Mouse (Mus musculus) limb, embryonic 14.5 days (tissue): ENCODE results near the gene Tpk1. TPM values are rescaled to one million over a fixed set of nuclear protein-coding genes. Genes with fewer than 3 reads are reported as not detected.

Source experiments
- ATAC-seq: fragments of 200-750 bp; cut with Nextera tagmentation; 2 replicates; pipeline ENCODE4 v1.8.0; 2017; ENCODE audit warnings: low read depth, moderate number of reproducible peaks, moderate TSS enrichment; ENCODE audit not compliant: low FRiP score
- DNase-seq: peaks from one replicate; pipeline ENCODE4 v3.0.0-alpha.2; 2015; ENCODE audit warnings: low spot score
- H3K27ac ChIP-seq: fragments of 300-500 bp; sonication (generic); replicated peaks from 2 replicates; pipeline ENCODE4 v1.5.1; 2014; ENCODE audit warnings: low read depth, mild to moderate bottlenecking, low read length, moderate library complexity, mixed read lengths
- H3K27me3 ChIP-seq: fragments of 300-500 bp; sonication (generic); 2 replicates; pipeline ENCODE4 v1.6.1; 2014; ENCODE audit warnings: low read length, mixed read lengths; ENCODE audit not compliant: control insufficient read depth, insufficient read depth
- H3K36me3 ChIP-seq: fragments of 300-500 bp; sonication (generic); 2 replicates; pipeline ENCODE4 v1.6.1; 2014; ENCODE audit warnings: mild to moderate bottlenecking, low read length, moderate library complexity, mixed read lengths; ENCODE audit not compliant: control insufficient read depth, insufficient read depth
- H3K4me1 ChIP-seq: fragments of 300-500 bp; sonication (generic); 2 replicates; pipeline ENCODE4 v1.6.1; 2014; ENCODE audit warnings: antibody characterized with exemption, low read length, mixed read lengths; ENCODE audit not compliant: control insufficient read depth, insufficient read depth
- H3K4me2 ChIP-seq: fragments of 300-500 bp; sonication (generic); replicated peaks from 2 replicates; pipeline ENCODE4 v1.6.1; 2014; ENCODE audit warnings: low read depth, mild to moderate bottlenecking, low read length, moderate library complexity; ENCODE audit not compliant: severe bottlenecking
- H3K4me3 ChIP-seq: fragments of 300-500 bp; sonication (generic); replicated peaks from 2 replicates; pipeline ENCODE4 v1.5.1; 2014; ENCODE audit warnings: low read length
- H3K9ac ChIP-seq: fragments of 300-500 bp; sonication (generic); 2 replicates; pipeline ENCODE4 v1.6.1; 2014; ENCODE audit warnings: mild to moderate bottlenecking, low read depth, low read length, moderate library complexity; ENCODE audit not compliant: severe bottlenecking
- H3K9me3 ChIP-seq: fragments of 300-500 bp; sonication (generic); 2 replicates; pipeline ENCODE4 v1.6.1; 2016; ENCODE audit warnings: low read length; ENCODE audit not compliant: control insufficient read depth
- POLR2A ChIP-seq: fragments of 200-500 bp; IDR thresholded peaks from 2 replicates; pipeline ENCODE4 v1.8.0; 2012; ENCODE audit warnings: inconsistent platforms, mild to moderate bottlenecking, moderate library complexity, borderline replicate concordance; ENCODE audit not compliant: insufficient read depth, insufficient read length; ENCODE audit errors: extremely low read depth
- WGBS: fragments of 180-500 bp; shearing (Covaris S2); extraction: QIAGEN DNeasy Blood & Tissue Kit; methylation state at CpG from one replicate; pipeline ENCODE4 v1.1.7; 2014; 5-methylcytosine and 5-hydroxymethylcytosine counted together
- polyA plus RNA-seq, 2 experiments: library from polyadenylated mRNA; depleted of rRNA in 1 of 2; stranded (reverse) in 1 of 2; unstranded in 1 of 2; fragments of >200 nt; fragmentation: Nextera tagmentation in 1 of 2; extraction: Ambion mirVana in 1 of 2; gene quantifications; 2 replicates each; pipeline versions ENCODE4 v1.2.1 to v1.2.3; 2012 to 2014

The Tpk1 gene
- polyA plus RNA-seq, 2 experiments = 6.8 to 9.1 TPM

DNA sequence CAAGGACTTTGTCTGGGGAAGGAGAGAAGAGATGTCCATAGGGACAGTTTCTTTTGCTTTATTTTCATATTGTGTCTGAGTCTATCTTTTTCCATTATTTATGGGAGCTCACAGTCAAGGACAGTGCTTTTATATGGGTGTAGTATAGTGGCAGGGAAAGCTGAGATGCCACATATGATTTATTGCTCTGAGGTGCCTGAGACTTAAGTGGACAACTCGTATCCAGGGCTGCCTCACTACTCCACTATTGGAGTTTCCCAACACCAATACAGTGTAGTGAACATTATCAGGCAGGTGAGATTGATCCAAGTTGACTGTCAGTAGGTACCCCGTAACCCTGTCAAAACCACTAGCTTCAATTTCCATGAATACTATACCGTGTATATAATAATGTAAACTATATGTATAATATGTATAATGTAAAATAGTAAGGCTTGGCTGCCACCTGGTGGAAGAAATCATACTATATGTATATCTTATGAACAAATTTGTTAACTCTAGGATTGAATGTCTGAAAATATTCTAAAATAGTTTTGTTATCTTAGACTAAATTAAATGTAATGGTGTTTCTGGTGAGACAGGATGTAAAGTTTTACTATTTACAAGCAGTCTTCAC, 330.4 kb downstream of the Tpk1 start:
- ATAC-seq (no peak), DNase-seq (peak; percentile 63)
- Histone ChIP-seq H3K36me3 (no peaks in the 10 kb centered on the region), H3K4me1 (no peaks in the 10 kb centered on the region), H3K9me3 (no peaks in the 10 kb centered on the region), H3K27ac (no peak overlapping the region), H3K9ac (no peak overlapping the region), H3K4me3 (no peak overlapping the region), H3K27me3 (no peaks in the 10 kb centered on the region), H3K4me2 (no peak overlapping the region)
- TF ChIP-seq POLR2A = no peak
- 79% methylated on average over 3 of the region's 3 CpGs for WGBS

DNA sequence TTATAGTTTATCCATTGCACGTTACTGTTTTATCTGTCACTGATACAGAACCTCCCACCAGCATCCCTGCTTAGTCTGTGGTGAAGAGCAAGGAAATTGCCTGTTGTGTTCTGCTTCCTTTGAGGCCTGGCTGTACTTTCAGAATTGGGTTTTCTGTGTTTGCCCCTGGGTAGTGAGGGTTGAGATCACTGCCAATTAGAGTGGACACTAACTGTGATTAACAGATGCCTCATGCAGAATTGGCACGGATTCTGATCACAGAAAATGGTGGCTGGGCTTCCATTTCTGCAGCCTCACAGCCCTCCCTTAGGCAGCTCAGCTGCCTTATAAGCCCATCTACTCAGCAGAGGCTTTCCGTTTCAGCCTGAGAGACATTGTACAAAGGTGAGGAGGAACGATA, 332.6 kb downstream of the Tpk1 start:
- no peak overlapping the region for H3K4me2 ChIP-seq
- H3K9ac ChIP-seq = no peak overlapping the region
- H3K27me3 ChIP-seq = no peaks in the 10 kb centered on the region

DNA sequence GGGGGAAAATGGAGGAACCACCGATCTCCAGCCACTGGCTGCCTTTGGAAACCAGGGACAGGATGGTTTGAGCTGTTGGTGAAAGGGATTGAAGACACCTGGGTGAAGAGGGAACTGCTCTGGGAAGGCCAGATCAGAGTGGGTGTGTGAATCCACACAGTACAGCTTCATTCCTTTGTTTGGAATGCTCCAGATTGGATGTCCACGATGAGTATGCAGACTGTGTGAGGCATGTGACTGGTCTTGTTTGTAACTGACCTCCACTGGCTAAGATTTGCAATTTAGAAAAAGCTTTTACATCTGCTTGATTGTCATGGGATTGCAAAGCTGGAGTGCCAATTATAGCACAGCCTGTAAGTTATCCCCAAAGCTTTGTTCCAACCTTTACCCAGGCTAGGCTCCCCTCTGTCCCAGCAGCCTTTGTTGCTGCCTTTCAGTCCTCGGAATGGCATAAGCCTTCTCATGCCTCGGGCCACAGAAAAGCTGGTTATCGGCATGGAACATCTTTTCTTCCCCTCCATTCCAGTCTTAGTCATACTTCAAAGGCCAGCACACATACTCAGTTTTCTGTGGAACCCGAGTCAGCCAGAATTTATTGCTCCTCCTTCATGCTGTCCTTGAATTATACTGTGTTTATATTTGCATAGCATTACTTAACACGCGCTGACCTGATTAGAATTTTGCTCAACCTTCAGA, 353.0 kb downstream of the Tpk1 start:
- Histone ChIP-seq H3K36me3 (no peaks in the 10 kb centered on the region), H3K4me1 (no peaks in the 10 kb centered on the region), H3K4me3 (no peak overlapping the region), H3K27me3 (no peaks in the 10 kb centered on the region), H3K9me3 (no peaks in the 10 kb centered on the region), H3K4me2 (no peak overlapping the region), H3K9ac (no peak overlapping the region), H3K27ac (no peak overlapping the region)
- peak; percentile 50; the same call in 1 of the 2 replicates for ATAC-seq
- 70% methylated on average over 8 of the region's 8 CpGs for WGBS
- no peak for DNase-seq
- TF ChIP-seq POLR2A = no peak

More for the DNA sequence above, 332.6 kb downstream of the Tpk1 start:
- no peak for ATAC-seq
- TF ChIP-seq POLR2A = no peak
- Histone ChIP-seq H3K4me3 (no peak overlapping the region), H3K9me3 (no peaks in the 10 kb centered on the region), H3K4me1 (no peaks in the 10 kb centered on the region), H3K27ac (no peak overlapping the region), H3K36me3 (no peaks in the 10 kb centered on the region)
- DNase-seq = no peak
- 68% methylated on average over 4 of the region's 4 CpGs for WGBS

DNA sequence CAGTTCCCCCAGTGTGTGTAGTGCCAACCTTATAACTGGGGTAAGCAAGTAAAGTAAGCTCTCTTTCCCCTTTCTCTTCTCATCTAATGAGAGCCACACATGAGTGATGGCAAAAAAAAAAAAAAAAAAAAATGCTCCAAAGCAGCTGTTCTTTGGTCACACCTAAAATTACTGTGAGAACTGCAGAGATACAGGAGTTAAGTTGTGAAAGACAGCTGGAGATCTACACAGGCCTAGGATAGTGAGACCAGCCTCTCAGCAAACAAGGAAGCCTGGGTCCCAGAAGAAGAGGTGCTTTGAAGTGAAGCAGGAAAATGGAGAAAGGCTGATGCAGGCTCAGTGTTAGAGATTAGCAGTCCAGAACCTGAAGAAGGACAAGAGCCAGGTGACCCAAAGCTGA, 353.5 kb downstream of the Tpk1 start:
- no peaks in the 10 kb centered on the region for H3K27me3 ChIP-seq
- no peak overlapping the region for H3K4me3 ChIP-seq
- ATAC-seq = peak; percentile 71
- H3K27ac ChIP-seq = no peak overlapping the region
- no peaks in the 10 kb centered on the region for H3K9me3 ChIP-seq
- H3K4me1 ChIP-seq = no peaks in the 10 kb centered on the region
- H3K4me2 ChIP-seq = no peak overlapping the region
- no peak for TF ChIP-seq POLR2A
- H3K9ac ChIP-seq = no peak overlapping the region
- DNase-seq = no peak
- H3K36me3 ChIP-seq = no peaks in the 10 kb centered on the region

DNA sequence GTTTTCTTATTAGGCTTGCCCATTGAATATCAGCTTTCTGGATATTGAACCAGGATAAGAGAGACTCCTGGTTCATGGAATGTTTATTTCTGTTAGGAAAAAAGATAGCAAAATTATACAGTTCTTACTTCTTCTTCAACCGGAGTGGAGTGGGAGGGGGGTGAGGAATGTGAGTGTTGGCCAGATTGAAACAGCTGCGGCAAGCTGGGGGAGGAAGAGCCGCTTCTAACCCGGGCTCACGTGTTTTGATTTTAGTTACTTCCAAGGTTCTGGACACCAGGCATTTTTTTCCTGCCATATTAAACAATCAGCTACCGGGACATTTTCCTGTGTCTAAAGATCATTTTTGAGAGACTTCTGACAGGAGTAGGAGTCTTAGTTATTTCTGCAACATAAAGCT, 356.0 kb downstream of the Tpk1 start:
- Histone ChIP-seq H3K4me2 (no peak overlapping the region), H3K4me1 (no peaks in the 10 kb centered on the region), H3K36me3 (no peaks in the 10 kb centered on the region), H3K27ac (no peak overlapping the region), H3K4me3 (no peak overlapping the region), H3K9ac (no peak overlapping the region), H3K9me3 (no peaks in the 10 kb centered on the region), H3K27me3 (no peaks in the 10 kb centered on the region)
- DNase-seq (no peak), ATAC-seq (no peak)
- no peak for TF ChIP-seq POLR2A
- WGBS = 52% methylated on average over 6 of the region's 6 CpGs
